Mouse (Mus musculus): ENCODE results near the gene Gm8947. TPM values are rescaled to one million over a fixed set of nuclear protein-coding genes. Genes with fewer than 3 reads are reported as not detected.

Gene Gm8947
- polyA plus RNA-seq, 1 experiment from 2014 or later = not detected

GRCm38 (mm10) chr1:151228320-151228989, 36.3 kb downstream of the Gm8947 start:
- Histone ChIP-seq H3K4me3 (ENCODE audit: low read depth, low read length) (no peak overlapping the region), H3K9me3 (replicated peaks; ENCODE audit: control insufficient read depth, low read length) (no peaks in the 10 kb centered on the region), H3K27ac (ENCODE audit: low read depth, low read length) (no peak overlapping the region), H3K4me2 (ENCODE audit: low read length) (no peak overlapping the region), H3K9ac (ENCODE audit: low read length) (no peak overlapping the region), H3K4me1 (ENCODE audit: control insufficient read depth, insufficient read depth, low read length) (no peaks in the 10 kb centered on the region), H3K36me3 (ENCODE audit: control insufficient read depth, insufficient read depth, low read length) (no peaks in the 10 kb centered on the region), H3K27me3 (replicated peaks; ENCODE audit: control insufficient read depth, insufficient read depth, low read length) (no peaks in the 10 kb centered on the region)
- ATAC-seq = no peak
- DNase-seq (ENCODE audit: low spot score) = no peak
- WGBS = 70% methylated on average over 1 of the region's 1 CpGs

GRCm38 (mm10) chr1:151232346-151232745, 40.2 kb downstream of the Gm8947 start:
- no peak for DNase-seq (ENCODE audit: low spot score)
- Histone ChIP-seq H3K27ac (ENCODE audit: low read depth, low read length) (no peak overlapping the region), H3K27me3 (replicated peaks; ENCODE audit: control insufficient read depth, insufficient read depth, low read length) (no peaks in the 10 kb centered on the region), H3K4me1 (ENCODE audit: control insufficient read depth, insufficient read depth, low read length) (no peaks in the 10 kb centered on the region), H3K9me3 (replicated peaks; ENCODE audit: control insufficient read depth, low read length) (no peaks in the 10 kb centered on the region), H3K4me2 (ENCODE audit: low read length) (no peak overlapping the region), H3K36me3 (ENCODE audit: control insufficient read depth, insufficient read depth, low read length) (no peaks in the 10 kb centered on the region), H3K4me3 (ENCODE audit: low read depth, low read length) (no peak overlapping the region), H3K9ac (ENCODE audit: low read length) (no peak overlapping the region)
- WGBS = 82% methylated on average over 3 of the region's 3 CpGs
- ATAC-seq = no peak

- Histone ChIP-seq H3K9ac (ENCODE audit: low read length) (no peak overlapping the region), H3K4me1 (ENCODE audit: control insufficient read depth, insufficient read depth, low read length) (no peaks in the 10 kb centered on the region), H3K27ac (ENCODE audit: low read depth, low read length) (no peak overlapping the region), H3K9me3 (replicated peaks; ENCODE audit: control insufficient read depth, low read length) (no peaks in the 10 kb centered on the region), H3K27me3 (replicated peaks; ENCODE audit: control insufficient read depth, insufficient read depth, low read length) (no peaks in the 10 kb centered on the region), H3K4me2 (ENCODE audit: low read length) (no peak overlapping the region), H3K4me3 (ENCODE audit: low read depth, low read length) (no peak overlapping the region), H3K36me3 (ENCODE audit: control insufficient read depth, insufficient read depth, low read length) (no peaks in the 10 kb centered on the region)
- 89% methylated on average over 3 of the region's 3 CpGs for WGBS
- DNase-seq (ENCODE audit: low spot score) (no peak), ATAC-seq (no peak)
These were observed 41.6 kb downstream of the Gm8947 start for GRCm38 (mm10) chr1:151233756-151234155.

- no peak overlapping the region for H3K4me3 ChIP-seq (ENCODE audit: low read depth, low read length)
- no peak for ATAC-seq
- H3K9ac ChIP-seq (ENCODE audit: low read length) = no peak overlapping the region
- no peak for DNase-seq (ENCODE audit: low spot score)
- no peaks in the 10 kb centered on the region for H3K27me3 ChIP-seq (replicated peaks; ENCODE audit: control insufficient read depth, insufficient read depth, low read length)
- H3K4me2 ChIP-seq (ENCODE audit: low read length) = no peak overlapping the region
- WGBS = 3% methylated on average over 2 of the region's 2 CpGs
- no peaks in the 10 kb centered on the region for H3K36me3 ChIP-seq (ENCODE audit: control insufficient read depth, insufficient read depth, low read length)
- no peaks in the 10 kb centered on the region for H3K9me3 ChIP-seq (replicated peaks; ENCODE audit: control insufficient read depth, low read length)
- no peaks in the 10 kb centered on the region for H3K4me1 ChIP-seq (ENCODE audit: control insufficient read depth, insufficient read depth, low read length)
- no peak overlapping the region for H3K27ac ChIP-seq (ENCODE audit: low read depth, low read length)
These were observed 43.4 kb downstream of the Gm8947 start for GRCm38 (mm10) chr1:151235574-151235973.

- DNase-seq (ENCODE audit: low spot score) = no peak
- WGBS = 77% methylated on average over 13 of the region's 13 CpGs
These were observed 44.2 kb downstream of the Gm8947 start for GRCm38 (mm10) chr1:151236141-151236930.

GRCm38 (mm10) chr1:151237780-151238179, 45.6 kb downstream of the Gm8947 start:
- WGBS = 81% methylated on average over 3 of the region's 3 CpGs
- DNase-seq (ENCODE audit: low spot score) (no peak), ATAC-seq (no peak)
- Histone ChIP-seq H3K27ac (ENCODE audit: low read depth, low read length) (no peak overlapping the region), H3K9me3 (replicated peaks; ENCODE audit: control insufficient read depth, low read length) (no peaks in the 10 kb centered on the region), H3K4me1 (ENCODE audit: control insufficient read depth, insufficient read depth, low read length) (no peaks in the 10 kb centered on the region), H3K4me2 (ENCODE audit: low read length) (no peak overlapping the region), H3K9ac (ENCODE audit: low read length) (no peak overlapping the region), H3K27me3 (replicated peaks; ENCODE audit: control insufficient read depth, insufficient read depth, low read length) (no peaks in the 10 kb centered on the region), H3K4me3 (ENCODE audit: low read depth, low read length) (no peak overlapping the region), H3K36me3 (ENCODE audit: control insufficient read depth, insufficient read depth, low read length) (no peaks in the 10 kb centered on the region)

More at GRCm38 (mm10) chr1:151236141-151236930, 44.2 kb downstream of the Gm8947 start:
- Histone ChIP-seq H3K4me3 (ENCODE audit: low read depth, low read length) (no peak overlapping the region), H3K9me3 (replicated peaks; ENCODE audit: control insufficient read depth, low read length) (no peaks in the 10 kb centered on the region), H3K4me1 (ENCODE audit: control insufficient read depth, insufficient read depth, low read length) (no peaks in the 10 kb centered on the region), H3K4me2 (ENCODE audit: low read length) (no peak overlapping the region), H3K36me3 (ENCODE audit: control insufficient read depth, insufficient read depth, low read length) (no peaks in the 10 kb centered on the region), H3K27me3 (replicated peaks; ENCODE audit: control insufficient read depth, insufficient read depth, low read length) (no peaks in the 10 kb centered on the region), H3K27ac (ENCODE audit: low read depth, low read length) (no peak overlapping the region), H3K9ac (ENCODE audit: low read length) (no peak overlapping the region)
- no peak for ATAC-seq

- H3K27ac ChIP-seq (ENCODE audit: low read depth, low read length) = no peak overlapping the region
- 85% methylated on average over 4 of the region's 4 CpGs for WGBS
- no peak overlapping the region for H3K9ac ChIP-seq (ENCODE audit: low read length)
- no peaks in the 10 kb centered on the region for H3K36me3 ChIP-seq (ENCODE audit: control insufficient read depth, insufficient read depth, low read length)
- ATAC-seq (no peak), DNase-seq (ENCODE audit: low spot score) (no peak)
- no peak overlapping the region for H3K4me3 ChIP-seq (ENCODE audit: low read depth, low read length)
- H3K4me1 ChIP-seq (ENCODE audit: control insufficient read depth, insufficient read depth, low read length) = no peaks in the 10 kb centered on the region
- no peak overlapping the region for H3K4me2 ChIP-seq (ENCODE audit: low read length)
- no peaks in the 10 kb centered on the region for H3K9me3 ChIP-seq (replicated peaks; ENCODE audit: control insufficient read depth, low read length)
- H3K27me3 ChIP-seq (replicated peaks; ENCODE audit: control insufficient read depth, insufficient read depth, low read length) = no peaks in the 10 kb centered on the region
These were observed 51.2 kb downstream of the Gm8947 start for GRCm38 (mm10) chr1:151243332-151243731.
